Mouse (Mus musculus) lung, embryonic 16.5 days (tissue): ENCODE data around the gene Pla2g4a. TPM values are rescaled to one million over a fixed set of nuclear protein-coding genes. Genes with fewer than 3 reads are reported as not detected.

Source experiments
- ATAC-seq: fragments of 200-750 bp; cut with Nextera tagmentation; 2 replicates; pipeline ENCODE4 v1.8.0; 2017; ENCODE audit warnings: low read depth, mild to moderate bottlenecking, moderate library complexity
- H3K27ac ChIP-seq: fragments of 300-500 bp; sonication (generic); 2 replicates; pipeline ENCODE4 v1.5.1; 2014; ENCODE audit warnings: mild to moderate bottlenecking, control low read depth, low read length
- H3K27me3 ChIP-seq: fragments of 300-500 bp; sonication (generic); 2 replicates; pipeline ENCODE4 v1.6.1; 2014; ENCODE audit warnings: low read depth, low read length, mixed read lengths; ENCODE audit not compliant: control insufficient read depth, insufficient read depth
- H3K36me3 ChIP-seq: fragments of 300-500 bp; sonication (generic); 2 replicates; pipeline ENCODE4 v1.6.1; 2014; ENCODE audit warnings: low read length; ENCODE audit not compliant: control insufficient read depth, insufficient read depth
- H3K4me1 ChIP-seq: fragments of 300-500 bp; sonication (generic); replicated peaks from 2 replicates; pipeline ENCODE4 v1.6.1; 2014; ENCODE audit warnings: low read length, mixed read lengths; ENCODE audit not compliant: control insufficient read depth, insufficient read depth
- H3K4me2 ChIP-seq: fragments of 300-500 bp; sonication (generic); 2 replicates; pipeline ENCODE4 v1.6.1; 2014; ENCODE audit warnings: low read depth, low read length, control low read depth
- H3K4me3 ChIP-seq: fragments of 300-500 bp; sonication (generic); 2 replicates; pipeline ENCODE4 v1.5.1; 2014; ENCODE audit warnings: mild to moderate bottlenecking, low read length, control low read depth
- H3K9ac ChIP-seq: fragments of 300-500 bp; sonication (generic); 2 replicates; pipeline ENCODE4 v1.6.1; 2014; ENCODE audit warnings: low read length, control low read depth
- H3K9me3 ChIP-seq: fragments of 300-500 bp; sonication (generic); 2 replicates; pipeline ENCODE4 v1.6.1; 2016; ENCODE audit warnings: low read length; ENCODE audit not compliant: control insufficient read depth
- WGBS: fragments of 180-500 bp; shearing (Covaris S2); extraction: QIAGEN DNeasy Blood & Tissue Kit; methylation state at CpG from one replicate; pipeline ENCODE4 v1.1.7; 2014; 5-methylcytosine and 5-hydroxymethylcytosine counted together
- polyA plus RNA-seq: library from polyadenylated mRNA; unstranded; fragments of >200 nt; fragmentation: Nextera tagmentation; extraction: Ambion mirVana; gene quantifications from 2 replicates; pipeline ENCODE4 v1.2.1, GENCODE M21; 2015

The Pla2g4a gene
- polyA plus RNA-seq, 1 experiment from 2014 or later, result 14.4 TPM

GRCm38 (mm10) chr1:149955482-149955881, 5.6 kb downstream of the Pla2g4a start:
- no peak overlapping the region for H3K27ac ChIP-seq
- H3K27me3 ChIP-seq, result no peaks in the 10 kb centered on the region
- peaks cover 2% of the 10 kb centered on the region for H3K4me1 ChIP-seq
- H3K9me3 ChIP-seq, result no peaks in the 10 kb centered on the region
- no peaks in the 10 kb centered on the region for H3K36me3 ChIP-seq
- ATAC-seq, result 0 out of 2 replicates have a peak, but pooled peaks have one; percentile 54
- no peak overlapping the region for H3K9ac ChIP-seq
- no peak overlapping the region for H3K4me2 ChIP-seq
- 53% methylated on average over 4 of the region's 4 CpGs for WGBS
- H3K4me3 ChIP-seq, result no peak overlapping the region

GRCm38 (mm10) chr1:149954026-149954425, 7.1 kb downstream of the Pla2g4a start:
- ATAC-seq, result no peak
- Histone ChIP-seq H3K9ac (no peak overlapping the region), H3K36me3 (no peaks in the 10 kb centered on the region), H3K4me1 (peaks cover 2% of the 10 kb centered on the region), H3K9me3 (no peaks in the 10 kb centered on the region), H3K4me3 (no peak overlapping the region), H3K27ac (no peak overlapping the region), H3K27me3 (no peaks in the 10 kb centered on the region), H3K4me2 (no peak overlapping the region)
- WGBS, result 84% methylated on average over 6 of the region's 6 CpGs

- no peak for ATAC-seq
- no peak overlapping the region for H3K27ac ChIP-seq
- no peak overlapping the region for H3K4me2 ChIP-seq
- peaks cover 2% of the 10 kb centered on the region; the same call in 1 of the 2 replicates for H3K4me1 ChIP-seq
- no peak overlapping the region for H3K4me3 ChIP-seq
- no peaks in the 10 kb centered on the region for H3K36me3 ChIP-seq
- no peaks in the 10 kb centered on the region for H3K27me3 ChIP-seq
- H3K9me3 ChIP-seq, result no peaks in the 10 kb centered on the region
- no peak overlapping the region for H3K9ac ChIP-seq
Observed at GRCm38 (mm10) chr1:149952050-149952449, 9.0 kb downstream of the Pla2g4a start.

GRCm38 (mm10) chr1:149950656-149951055, 10.4 kb downstream of the Pla2g4a start:
- H3K27me3 ChIP-seq, result no peaks in the 10 kb centered on the region
- 74% methylated on average over 3 of the region's 3 CpGs for WGBS
- H3K9me3 ChIP-seq, result no peaks in the 10 kb centered on the region
- H3K4me2 ChIP-seq, result no peak overlapping the region
- no peak for ATAC-seq
- no peak overlapping the region for H3K9ac ChIP-seq
- no peaks in the 10 kb centered on the region for H3K36me3 ChIP-seq
- peaks cover 2% of the 10 kb centered on the region; the same call in 1 of the 2 replicates for H3K4me1 ChIP-seq
- H3K4me3 ChIP-seq, result no peak overlapping the region
- no peak overlapping the region for H3K27ac ChIP-seq

- H3K4me2 ChIP-seq, result no peak overlapping the region
- no peak overlapping the region for H3K4me3 ChIP-seq
- H3K9ac ChIP-seq, result no peak overlapping the region
- no peak overlapping the region for H3K27ac ChIP-seq
- H3K4me1 ChIP-seq, result no peaks in the 10 kb centered on the region
- WGBS, result 70% methylated on average over 1 of the region's 1 CpGs
- no peak for ATAC-seq
- no peaks in the 10 kb centered on the region for H3K27me3 ChIP-seq
- H3K9me3 ChIP-seq, result no peaks in the 10 kb centered on the region
- H3K36me3 ChIP-seq, result no peaks in the 10 kb centered on the region
Observed at GRCm38 (mm10) chr1:149950254-149950653, 10.8 kb downstream of the Pla2g4a start.

- no peak overlapping the region for H3K4me3 ChIP-seq
- ATAC-seq, result no peak
- H3K27ac ChIP-seq, result no peak overlapping the region
- no peak overlapping the region for H3K9ac ChIP-seq
- H3K4me1 ChIP-seq, result no peaks in the 10 kb centered on the region
- H3K27me3 ChIP-seq, result no peaks in the 10 kb centered on the region
- WGBS, result 79% methylated on average over 1 of the region's 1 CpGs
- no peaks in the 10 kb centered on the region for H3K36me3 ChIP-seq
- no peak overlapping the region for H3K4me2 ChIP-seq
- no peaks in the 10 kb centered on the region for H3K9me3 ChIP-seq
Observed at GRCm38 (mm10) chr1:149949334-149949733, 11.8 kb downstream of the Pla2g4a start.

GRCm38 (mm10) chr1:149948066-149948825, 12.8 kb downstream of the Pla2g4a start:
- H3K4me2 ChIP-seq, result no peak overlapping the region
- no peak overlapping the region for H3K4me3 ChIP-seq
- H3K9ac ChIP-seq, result no peak overlapping the region
- H3K4me1 ChIP-seq, result no peaks in the 10 kb centered on the region
- H3K27ac ChIP-seq, result no peak overlapping the region
- no peak for ATAC-seq
- no peaks in the 10 kb centered on the region for H3K9me3 ChIP-seq
- 80% methylated on average over 8 of the region's 8 CpGs for WGBS
- no peaks in the 10 kb centered on the region for H3K36me3 ChIP-seq
- H3K27me3 ChIP-seq, result no peaks in the 10 kb centered on the region

GRCm38 (mm10) chr1:149946993-149947392, 14.1 kb downstream of the Pla2g4a start:
- no peaks in the 10 kb centered on the region for H3K36me3 ChIP-seq
- WGBS, result 63% methylated on average over 5 of the region's 5 CpGs
- no peak overlapping the region for H3K27ac ChIP-seq
- no peak overlapping the region for H3K4me2 ChIP-seq
- H3K9ac ChIP-seq, result no peak overlapping the region
- H3K9me3 ChIP-seq, result no peaks in the 10 kb centered on the region
- H3K27me3 ChIP-seq, result no peaks in the 10 kb centered on the region
- H3K4me1 ChIP-seq, result no peaks in the 10 kb centered on the region
- ATAC-seq, result no peak
- no peak overlapping the region for H3K4me3 ChIP-seq

- H3K4me3 ChIP-seq, result no peak overlapping the region
- 82% methylated on average over 3 of the region's 3 CpGs for WGBS
- no peak overlapping the region for H3K4me2 ChIP-seq
- no peak for ATAC-seq
- no peak overlapping the region; the same call in 1 of the 2 replicates for H3K27ac ChIP-seq
- H3K9me3 ChIP-seq, result no peaks in the 10 kb centered on the region
- H3K36me3 ChIP-seq, result no peaks in the 10 kb centered on the region
- no peaks in the 10 kb centered on the region for H3K4me1 ChIP-seq
- no peak overlapping the region for H3K9ac ChIP-seq
- no peaks in the 10 kb centered on the region for H3K27me3 ChIP-seq
Observed at GRCm38 (mm10) chr1:149946432-149946831, 14.7 kb downstream of the Pla2g4a start.
